Mouse (Mus musculus): Measurements from ENCODE around the gene Morn1.

Morn1 gene

DNA sequence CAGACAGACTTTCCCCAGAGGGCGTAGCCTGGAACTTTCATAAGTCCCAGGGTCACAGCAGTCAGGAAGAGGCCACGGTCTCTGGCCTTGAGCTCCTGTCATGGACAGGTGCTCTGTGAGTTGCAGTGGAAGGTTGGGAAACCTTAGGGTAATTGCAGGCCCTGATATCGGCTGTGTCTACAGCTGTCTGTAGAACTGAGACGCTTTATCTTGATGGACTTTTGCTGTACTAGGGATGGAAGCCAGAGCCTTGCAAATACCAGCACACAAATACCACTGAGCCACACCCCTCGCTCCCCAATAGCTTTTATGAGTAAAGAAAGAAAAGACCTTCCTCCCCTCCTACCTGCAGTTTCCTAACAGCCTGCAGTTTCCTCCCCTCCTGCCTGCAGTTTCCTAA lies 34.2 kb downstream of the Morn1 start:
- no peak for DNase-seq

DNA sequence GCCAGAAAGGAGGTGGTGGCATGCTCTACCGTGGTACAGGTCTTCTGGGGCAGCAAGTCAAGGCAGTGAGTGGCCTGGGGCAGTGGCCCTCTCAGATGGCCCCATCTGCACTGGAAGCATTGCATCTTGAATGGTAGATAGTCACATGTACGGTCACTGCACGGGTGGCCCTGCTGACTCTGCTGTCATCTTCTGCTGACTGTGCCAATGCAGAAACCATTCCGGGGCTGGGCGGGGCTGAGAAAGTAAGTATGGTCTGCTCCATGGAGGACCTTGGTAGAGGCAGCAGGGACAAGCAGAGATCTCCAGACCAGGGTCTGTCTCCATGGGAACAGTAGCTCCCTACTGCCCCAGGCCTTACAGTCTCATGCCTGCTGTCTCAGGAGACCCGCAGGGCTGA lies 34.8 kb downstream of the Morn1 start:
- DNase-seq = no peak

DNA sequence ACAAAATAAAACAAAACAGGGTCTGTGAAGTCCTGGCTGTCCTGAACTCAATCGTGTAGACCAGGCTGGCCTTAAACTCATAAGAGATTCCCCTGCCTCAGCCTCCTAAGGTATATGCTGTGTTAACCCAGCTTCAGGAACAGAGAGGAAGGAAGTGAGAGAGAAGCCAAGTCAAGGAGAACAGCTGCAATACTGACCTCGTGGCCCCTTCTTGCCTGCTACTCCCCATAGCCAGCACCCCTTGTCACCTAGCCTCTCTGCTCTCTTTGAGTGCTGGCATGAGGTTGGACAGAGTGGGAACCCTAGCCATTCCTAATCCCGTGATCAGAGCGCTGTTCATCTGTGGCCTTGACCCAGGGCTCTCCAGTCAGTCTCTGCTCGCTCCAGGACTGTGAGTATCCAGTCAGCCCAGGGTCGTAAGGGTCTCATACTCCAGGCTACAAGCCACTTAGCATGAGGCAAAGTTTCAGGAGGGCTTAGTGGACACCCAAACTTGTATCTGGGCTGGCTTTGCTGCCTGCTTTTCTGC lies 35.6 kb downstream of the Morn1 start:
- no peak for DNase-seq

DNA sequence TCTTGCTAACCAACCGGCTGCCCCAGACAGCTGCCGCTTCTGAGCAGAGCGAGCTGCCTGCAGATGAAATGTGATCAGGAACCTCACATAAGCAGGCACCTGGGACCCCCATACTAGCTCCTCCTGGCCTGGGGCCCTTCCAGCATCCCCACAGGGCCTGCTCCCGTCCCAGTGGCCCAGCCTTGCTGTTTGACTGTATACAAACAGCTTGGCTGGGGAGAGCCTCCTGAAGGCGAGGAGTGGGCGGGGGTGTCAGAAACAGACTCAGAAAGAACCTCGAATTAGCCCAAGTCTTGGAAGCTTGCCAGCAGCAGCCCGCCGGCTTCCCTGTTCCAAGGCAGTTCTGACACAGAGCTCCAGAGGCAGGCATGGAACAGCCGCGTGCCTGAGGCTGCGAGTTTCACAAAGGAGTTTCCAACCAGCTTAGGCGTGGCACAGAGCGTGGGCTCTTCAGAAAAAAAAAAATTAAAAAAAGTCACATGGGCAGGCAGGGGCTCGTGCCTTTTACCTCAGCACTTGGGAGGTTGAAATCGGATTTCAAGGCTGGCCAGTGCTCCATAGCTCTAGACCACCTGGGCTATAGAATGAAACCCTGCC lies 36.2 kb downstream of the Morn1 start:
- DNase-seq = peak; percentile 96

DNA sequence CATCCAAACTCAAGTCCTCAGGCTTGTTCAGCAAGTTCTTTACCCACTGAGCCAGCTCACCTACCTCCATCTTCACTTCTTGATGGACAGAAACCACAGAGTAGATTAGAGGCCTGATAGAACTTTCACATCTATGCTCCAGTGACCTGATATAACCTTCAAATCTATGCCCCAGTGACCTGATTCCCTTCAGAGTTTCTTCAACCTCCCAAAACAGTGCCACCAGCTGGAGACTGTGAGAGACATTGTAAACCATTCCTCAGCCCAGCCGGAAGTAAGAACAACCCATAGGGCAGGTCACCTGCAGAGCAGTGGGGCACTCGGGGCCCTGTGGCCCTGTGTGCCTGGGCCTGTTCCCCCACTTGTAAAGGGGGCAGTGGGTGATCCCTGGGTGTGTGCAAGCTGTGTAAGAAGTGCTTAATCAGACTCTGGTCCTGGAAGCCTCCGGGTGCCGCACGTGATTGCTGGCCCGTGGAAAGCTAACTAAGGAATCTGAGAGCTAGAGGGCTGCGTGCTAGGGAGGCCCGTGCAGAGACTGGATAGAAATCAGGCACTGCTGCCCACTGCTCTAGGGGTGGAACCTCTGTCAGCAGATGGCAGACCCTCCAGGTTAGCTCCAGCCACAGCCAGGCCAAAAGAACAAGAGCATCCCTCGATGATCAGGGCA lies 37.6 kb downstream of the Morn1 start:
- no peak for DNase-seq

DNA sequence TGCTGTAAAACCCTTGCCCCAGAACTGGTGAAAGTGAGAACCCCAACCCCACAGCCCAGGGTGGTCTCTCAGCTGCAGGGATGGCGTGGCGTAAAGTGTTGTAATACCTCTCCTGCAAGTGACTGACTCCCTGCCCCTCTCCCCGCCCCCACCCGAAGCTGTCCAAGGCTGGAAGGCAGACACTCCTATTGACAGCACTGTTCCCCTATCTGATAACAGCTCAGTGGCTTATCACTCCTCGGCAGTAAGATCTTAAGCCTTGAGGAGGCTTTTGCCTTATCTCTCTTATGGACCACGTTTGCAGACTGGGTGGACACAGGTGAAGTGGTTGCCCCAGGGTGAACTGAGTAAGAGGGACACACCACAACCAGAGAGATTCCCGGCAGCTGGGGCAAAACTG lies 38.9 kb downstream of the Morn1 start:
- DNase-seq = no peak

DNA sequence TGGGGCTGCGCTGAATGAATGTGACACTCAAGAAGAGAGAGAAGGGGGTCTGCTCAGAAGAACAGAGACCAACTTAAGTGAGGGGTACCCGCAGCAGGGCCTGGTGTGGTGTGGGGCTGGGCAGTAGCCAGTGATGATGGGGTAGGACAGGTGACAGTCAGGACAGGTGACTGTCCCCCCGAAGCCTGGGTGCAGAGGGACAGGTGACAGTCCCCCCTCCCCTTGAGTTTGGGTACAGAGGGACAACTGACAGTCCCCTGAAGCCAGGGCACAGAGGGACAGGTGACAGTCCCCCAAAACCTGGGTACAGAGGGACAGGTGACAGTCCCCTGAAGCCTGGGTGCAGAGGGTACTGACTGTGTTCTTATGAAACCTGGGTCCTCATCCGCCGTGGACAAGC lies 39.8 kb downstream of the Morn1 start:
- no peak for DNase-seq

DNA sequence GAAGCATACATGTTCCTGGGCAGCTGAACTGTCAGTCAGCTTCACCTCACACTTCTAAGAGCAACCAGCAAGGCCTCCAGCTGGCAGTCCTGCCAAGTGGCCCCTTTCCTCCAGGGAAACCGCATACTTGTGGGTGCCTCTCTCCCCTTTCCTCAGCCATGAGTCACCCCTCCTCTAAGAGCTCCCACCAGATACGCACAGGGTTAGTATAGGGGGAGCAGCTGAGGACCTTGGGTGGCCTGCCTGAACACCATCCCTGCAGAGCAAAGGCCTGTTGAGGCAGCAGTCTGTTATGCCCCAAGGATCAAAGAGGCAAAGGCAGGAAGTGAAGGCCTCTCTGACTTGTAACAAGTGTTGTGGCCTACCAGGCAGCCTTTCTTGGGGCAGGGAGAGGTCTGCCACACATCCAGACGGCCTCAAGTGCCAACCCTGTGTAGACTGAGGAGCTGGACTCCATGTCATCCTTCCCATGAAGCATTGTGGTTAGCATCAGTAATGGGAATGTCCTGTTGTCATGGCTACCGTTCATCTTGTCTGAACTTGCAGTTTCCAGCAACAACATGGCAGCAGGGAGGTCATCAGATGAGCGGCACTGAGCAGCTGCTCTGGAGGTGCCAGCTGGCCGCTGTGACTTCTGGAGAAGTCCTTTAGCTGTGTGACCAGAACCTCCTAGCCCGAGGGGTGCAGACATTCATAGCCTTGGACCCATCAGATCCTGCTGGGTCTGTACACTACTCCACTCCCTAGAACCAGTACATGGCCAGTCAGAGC lies 40.4 kb downstream of the Morn1 start:
- no peak for DNase-seq

DNA sequence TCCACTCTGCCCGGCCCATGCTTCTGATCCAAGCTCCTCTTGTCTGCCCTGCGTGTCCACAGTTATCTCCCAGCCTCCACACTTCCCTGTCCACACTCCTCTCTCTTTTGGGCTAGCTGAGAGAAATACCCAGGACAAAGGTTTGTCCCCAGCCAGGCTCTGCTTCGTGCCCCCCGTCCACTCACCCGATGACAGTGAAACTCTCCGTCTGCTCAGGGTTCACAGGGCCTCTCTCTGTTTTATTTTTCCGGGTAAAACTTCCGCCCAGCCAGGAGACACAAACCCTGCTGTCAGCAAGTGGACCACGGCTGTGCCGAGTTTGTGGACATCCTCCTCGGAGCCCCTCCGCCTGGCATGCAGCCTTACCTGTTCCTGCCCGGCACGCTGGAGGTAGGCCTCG lies 42.0 kb downstream of the Morn1 start:
- DNase-seq = no peak

DNA sequence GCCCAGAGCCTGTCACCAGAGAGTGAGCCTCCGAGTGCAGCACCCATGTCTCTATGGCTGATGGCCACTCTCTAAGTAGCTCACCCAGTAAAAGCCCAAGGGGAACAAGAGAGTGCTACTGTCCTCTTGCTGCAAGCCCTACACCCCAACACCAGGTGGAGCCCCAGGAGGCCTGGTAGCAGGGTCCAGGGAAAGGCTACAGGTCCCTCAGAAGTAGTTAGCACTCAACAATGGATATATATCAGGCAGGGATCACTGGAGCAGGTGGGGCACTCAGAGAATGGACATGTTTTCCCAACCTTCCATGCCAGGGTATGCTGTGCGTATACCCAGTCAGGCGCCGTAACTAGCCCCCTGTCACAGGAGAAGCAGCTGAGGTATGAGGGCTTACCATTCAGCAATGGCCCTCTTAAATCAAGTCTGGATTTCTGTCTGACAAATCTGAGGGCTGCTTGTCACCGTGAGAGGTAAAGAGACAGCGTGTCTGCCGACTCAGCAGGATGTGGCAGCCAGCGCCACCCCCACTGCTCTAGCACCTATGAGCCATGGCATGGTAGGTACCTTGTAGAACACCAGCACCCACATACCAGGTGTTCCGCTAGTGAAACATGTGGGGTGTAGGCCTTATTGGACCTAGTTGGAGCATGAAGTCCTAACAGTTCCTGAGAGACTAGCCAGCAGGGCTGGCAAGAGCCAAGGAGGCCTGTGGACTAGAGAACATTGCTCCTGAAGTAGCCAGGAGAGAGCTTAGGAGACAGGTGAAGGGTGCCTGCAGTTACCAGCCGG lies 42.9 kb downstream of the Morn1 start:
- peak; percentile 62 for DNase-seq

DNA sequence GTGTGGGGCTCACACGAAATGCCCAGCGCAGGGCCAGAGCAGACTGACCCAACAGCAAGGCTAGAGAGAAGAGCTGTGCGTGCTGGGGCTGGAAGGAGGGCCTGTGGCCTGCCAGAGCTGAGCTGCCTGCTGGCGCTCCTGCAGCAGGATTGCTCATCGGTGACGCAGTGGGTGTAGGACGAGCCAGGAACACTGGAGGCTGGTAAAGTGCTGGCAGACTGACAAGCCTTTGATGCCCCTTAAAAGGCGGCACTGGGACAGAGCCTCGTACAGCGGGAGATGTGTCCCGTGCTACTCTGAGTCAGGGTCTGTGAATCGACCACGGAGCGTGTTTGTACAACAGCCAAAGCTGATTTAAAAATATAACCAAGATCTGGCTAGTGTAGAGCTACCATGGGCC lies 43.6 kb downstream of the Morn1 start:
- DNase-seq = peak; percentile 94

DNA sequence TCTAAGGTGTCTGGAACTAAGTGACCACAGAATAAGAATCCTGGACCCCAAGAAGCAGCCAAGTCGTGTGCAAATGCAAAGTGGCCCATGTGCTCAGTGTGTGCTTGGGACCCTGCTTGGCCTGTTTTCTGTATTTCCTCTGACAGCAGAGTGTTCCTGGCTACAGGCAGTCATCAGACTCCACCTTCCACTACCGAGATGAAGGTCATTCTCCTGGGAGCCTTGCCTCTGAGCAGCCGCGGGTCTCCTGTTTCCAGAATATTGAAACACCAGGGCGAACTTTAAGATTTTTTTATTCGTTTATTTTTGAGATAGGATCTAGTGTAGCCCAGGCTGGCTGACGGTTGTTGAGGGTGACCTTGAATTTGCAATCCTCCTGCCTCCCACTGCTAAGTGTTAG lies 44.2 kb downstream of the Morn1 start:
- DNase-seq = no peak

DNA sequence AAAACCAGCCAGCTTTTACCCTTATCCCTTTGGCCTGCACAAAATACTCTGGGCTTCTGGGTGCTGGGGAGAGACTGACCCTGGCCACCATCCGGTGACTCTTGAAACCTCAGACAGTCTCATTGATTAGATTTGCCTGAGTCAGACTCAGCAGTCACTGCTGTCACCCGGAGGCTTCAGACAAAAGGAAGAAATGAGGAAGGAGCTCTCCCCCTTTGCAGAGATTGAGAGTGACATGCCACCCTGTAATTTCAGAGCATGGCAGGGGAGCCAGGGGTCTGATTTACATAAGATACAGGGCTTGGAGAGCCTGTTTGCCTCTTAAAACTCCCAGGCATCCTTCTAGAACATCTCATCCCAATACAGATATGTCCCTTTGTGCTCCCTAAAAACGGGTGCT lies 46.8 kb downstream of the Morn1 start:
- DNase-seq = no peak

DNA sequence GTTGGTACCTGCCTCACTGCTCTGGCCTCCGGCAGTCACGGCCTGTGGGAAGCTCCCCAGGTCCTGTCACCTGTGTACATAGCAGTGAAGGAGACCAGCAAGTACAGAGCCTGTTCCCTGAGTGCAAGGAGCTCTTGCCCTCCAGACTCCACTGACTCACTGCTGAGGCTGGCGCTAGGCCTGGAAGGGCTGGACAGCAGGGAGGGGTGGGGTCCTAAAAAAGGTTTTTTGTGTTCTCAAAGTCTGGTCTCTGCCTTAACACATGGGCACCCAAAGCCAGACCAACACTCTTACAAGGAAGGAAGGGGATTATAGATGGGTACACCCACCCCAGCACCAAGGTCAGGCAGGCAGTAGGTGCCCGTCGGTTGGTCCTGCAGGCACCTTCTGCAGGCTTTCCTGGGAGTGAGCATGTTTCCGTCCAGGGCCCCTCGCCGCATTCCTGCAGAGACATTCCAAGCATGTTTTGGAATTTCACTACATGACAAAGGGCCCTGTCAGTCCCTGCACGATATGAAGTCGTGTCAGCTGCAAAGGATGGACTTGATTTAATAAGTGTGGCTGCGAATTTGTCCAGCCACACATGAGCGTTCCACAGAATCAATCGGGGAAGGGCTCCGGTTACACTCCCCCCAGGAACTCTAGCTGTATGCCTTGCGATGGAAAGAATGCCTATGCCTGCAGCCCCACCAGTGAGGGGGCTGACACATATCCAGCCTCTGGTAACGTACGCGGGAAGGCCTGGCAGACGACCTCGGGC lies 47.5 kb downstream of the Morn1 start:
- DNase-seq = no peak

DNA sequence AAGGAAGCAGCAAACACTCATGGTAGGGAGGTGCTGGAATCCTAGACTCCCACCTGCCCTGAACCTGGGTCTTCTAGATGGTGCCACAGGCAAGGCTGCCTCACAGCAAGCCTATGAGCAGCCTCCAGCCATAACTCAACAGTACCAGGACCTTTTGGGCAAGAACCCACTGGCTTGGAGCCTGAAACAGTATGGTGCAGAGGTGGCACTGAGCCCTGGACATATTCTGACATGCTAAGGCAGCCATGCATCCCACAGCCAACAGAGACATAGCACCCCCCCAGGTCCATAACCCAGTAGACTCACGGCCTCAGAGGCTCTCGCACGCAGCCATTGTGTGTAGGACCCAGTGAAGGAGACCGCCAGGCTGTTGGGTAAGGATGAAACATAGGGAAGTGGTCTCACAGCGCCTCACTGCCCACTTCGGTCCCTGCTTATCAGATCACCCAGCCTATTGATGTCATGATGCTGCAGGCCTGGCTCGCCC lies 48.4 kb downstream of the Morn1 start:
- no peak for DNase-seq

DNA sequence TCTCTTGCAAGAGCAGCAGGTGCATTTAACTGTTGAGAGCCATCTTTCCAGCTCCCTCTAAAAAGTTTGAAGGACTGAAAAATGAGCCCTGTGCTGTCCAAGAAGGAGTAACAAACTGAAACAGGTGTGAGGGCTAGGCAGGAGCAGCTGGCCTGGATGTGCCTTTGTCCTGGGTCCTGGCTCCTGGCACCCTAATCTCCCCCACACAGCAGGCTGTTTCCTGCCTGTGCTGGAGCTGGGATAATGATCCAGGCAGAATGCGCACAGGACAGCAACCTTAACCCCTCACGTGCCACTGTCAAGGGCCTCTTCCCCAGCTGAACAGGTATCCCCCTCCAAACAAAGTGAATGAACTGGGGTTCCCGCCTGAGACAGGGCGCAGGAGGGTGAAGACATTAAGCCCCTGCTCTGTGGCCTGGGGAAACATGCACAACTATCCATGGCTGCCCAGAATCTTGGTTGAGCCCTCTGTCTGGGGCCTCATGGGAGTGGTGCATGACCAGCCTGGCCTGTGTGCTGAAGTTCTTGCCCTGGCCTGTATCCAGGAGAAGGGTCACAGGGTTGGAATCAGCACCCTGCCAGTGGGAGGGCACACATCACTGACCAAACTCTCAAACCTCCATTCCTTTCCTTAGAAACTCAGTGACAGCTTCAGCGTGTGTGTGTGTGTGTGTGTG lies 49.7 kb downstream of the Morn1 start:
- no peak for DNase-seq

DNA sequence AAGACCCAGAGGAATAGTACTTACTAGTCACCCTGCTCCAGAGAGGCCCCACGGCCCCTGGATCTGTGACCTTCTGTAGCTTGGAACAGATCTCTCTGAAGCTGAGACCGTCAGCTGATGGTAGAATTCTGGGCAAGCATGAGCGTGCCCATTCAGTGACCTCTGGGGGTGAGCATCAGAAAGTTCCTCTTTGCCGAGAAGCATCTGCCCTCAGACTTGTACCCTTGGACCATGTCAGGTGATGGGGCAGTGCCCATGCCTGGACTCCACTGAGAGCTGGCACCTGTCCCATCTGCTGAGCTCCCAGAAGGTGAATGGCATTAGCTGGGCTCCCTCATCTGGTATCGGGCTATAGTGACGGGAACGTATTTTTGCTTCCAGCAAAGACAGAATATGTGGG lies 51.5 kb downstream of the Morn1 start:
- no peak for DNase-seq

DNA sequence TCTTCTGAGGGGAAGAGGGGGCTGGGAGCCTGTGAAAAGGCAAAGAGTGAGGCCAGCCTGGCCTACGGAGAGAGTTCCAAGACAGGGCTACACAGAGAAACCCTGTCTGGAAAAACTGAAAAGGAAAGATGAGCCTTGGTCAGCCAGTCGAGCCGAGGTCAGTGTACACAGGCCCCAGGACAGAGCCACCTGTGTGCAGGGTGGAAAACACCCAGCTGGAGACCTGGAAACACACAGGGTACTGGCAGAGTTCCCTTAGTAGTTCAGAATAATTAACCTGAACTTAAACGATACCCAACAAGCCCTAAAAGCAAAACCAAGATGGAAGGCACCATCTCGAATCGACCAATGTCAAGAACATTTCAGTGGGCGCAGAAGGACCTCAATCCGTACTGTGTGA lies 52.1 kb downstream of the Morn1 start:
- DNase-seq = no peak

DNA sequence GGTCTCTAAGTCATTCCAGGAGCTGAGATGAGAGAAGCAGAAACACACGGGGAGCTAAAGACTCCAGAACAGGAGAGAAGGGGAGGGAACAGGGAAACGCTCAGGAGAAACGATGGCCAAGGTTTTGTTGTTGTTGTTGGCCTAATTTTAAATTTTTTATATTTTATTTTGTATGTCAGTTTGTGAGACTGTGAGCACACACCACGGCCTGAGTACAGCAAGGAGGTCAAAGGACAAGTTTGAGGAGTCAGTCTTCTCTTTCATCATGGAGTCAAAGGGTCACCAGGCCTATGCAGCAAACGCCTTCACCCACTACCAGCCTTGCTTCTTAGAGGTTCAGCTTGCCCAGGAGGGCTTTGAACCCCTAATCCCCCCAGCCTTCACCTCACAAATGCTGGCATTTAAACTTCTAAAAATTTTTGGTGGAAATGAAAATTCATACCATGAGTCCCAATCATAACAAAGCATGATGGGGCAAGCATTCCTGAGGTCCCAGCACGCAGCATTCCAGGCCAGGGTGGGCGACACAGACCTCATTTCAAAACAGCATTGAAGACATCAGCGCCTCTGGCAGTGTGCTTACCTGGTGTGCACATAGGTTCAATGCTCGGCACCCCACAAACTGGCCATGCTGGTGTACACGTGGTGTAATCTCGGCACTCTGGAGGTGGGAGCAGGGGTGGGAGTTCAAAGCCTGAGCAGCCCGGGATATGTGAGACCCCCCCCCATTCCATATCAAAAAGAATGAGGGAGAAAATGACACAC lies 53.1 kb downstream of the Morn1 start:
- DNase-seq = no peak

DNA sequence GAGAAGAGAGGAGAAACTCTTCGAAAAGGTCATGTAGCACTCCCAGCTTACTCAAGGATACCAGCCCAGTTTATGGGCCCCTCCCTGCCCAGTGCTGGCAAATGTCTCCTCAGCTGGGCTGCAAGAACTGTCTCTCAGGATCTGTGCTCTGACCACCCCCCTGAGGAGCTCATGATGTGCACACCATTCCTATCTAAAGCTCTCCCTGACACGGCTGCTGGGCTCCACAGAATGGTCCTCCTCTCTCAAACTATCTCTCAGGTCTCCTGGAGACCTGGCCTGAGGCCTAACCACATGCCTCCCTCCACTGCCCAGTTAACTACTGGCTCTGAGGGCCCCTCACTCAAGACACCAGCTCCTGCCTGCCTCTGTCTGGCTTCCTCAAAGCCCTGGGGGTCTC lies 53.8 kb downstream of the Morn1 start:
- no peak for DNase-seq

DNA sequence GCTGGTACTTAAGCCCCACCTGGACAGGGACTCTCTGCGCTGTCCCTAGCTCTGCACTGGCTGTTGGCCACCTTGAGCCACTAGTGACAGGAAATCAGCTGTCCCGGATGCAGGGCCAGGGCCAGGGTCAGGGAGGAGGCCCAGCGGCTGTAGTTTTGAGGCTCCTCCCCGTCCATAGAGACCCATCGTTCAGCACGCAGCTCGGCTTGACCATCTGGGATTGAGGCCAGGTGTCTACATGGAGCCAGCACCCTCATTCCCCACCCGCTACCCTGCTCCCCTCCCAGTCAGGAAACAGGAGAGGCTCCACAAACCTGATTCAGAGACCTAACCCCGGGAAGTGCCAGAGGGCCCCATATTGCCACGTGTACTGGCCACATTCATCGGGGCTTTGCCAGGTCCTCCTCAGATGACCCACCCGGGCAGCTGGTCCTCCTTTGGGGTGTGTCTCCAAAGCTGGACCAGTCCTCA lies 54.5 kb downstream of the Morn1 start:
- DNase-seq = no peak

All from layer of hippocampus, adult 9-11 months (tissue).